Mouse (Mus musculus) hindbrain, embryonic 15.5 days (tissue): ENCODE measurements at regions not wholly inside any gene's neighbourhood (a gene's known extent, or its start where the extent isn't known, plus 50 kb on each side); places are given as distances from the start of the nearest gene placed in this dataset.

Experiments
- ATAC-seq: fragments of 200-750 bp; cut with Nextera tagmentation; 2 replicates; pipeline ENCODE4 v1.8.0; 2017; ENCODE audit warnings: low read depth, moderate number of reproducible peaks, moderate TSS enrichment; ENCODE audit not compliant: low FRiP score
- H3K27ac ChIP-seq: fragments of 300-500 bp; sonication (generic); replicated peaks from 2 replicates; pipeline ENCODE4 v1.5.1; 2015; ENCODE audit warnings: mild to moderate bottlenecking, inconsistent platforms
- H3K27me3 ChIP-seq: fragments of 300-500 bp; sonication (generic); 2 replicates; pipeline ENCODE4 v1.6.1; 2015; ENCODE audit warnings: control low read depth, inconsistent platforms
- H3K36me3 ChIP-seq: fragments of 300-500 bp; sonication (generic); 2 replicates; pipeline ENCODE4 v1.6.1; 2015; ENCODE audit warnings: control low read depth, inconsistent platforms
- H3K4me1 ChIP-seq: fragments of 300-500 bp; sonication (generic); replicated peaks from 2 replicates; pipeline ENCODE4 v1.6.1; 2015; ENCODE audit warnings: control low read depth, inconsistent platforms
- H3K4me2 ChIP-seq: fragments of 300-500 bp; sonication (generic); 2 replicates; pipeline ENCODE4 v1.6.1; 2015; ENCODE audit warnings: moderate library complexity, mild to moderate bottlenecking, inconsistent platforms
- H3K4me3 ChIP-seq: fragments of 300-500 bp; sonication (generic); 2 replicates; pipeline ENCODE4 v1.5.1; 2015; ENCODE audit warnings: mild to moderate bottlenecking, inconsistent platforms
- H3K9ac ChIP-seq: fragments of 300-500 bp; sonication (generic); 2 replicates; pipeline ENCODE4 v1.6.1; 2015; ENCODE audit warnings: inconsistent platforms
- H3K9me3 ChIP-seq: fragments of 300-500 bp; sonication (generic); 2 replicates; pipeline ENCODE4 v1.6.1; 2016; ENCODE audit warnings: control low read depth, inconsistent platforms
- WGBS: fragments of 180-500 bp; shearing (Covaris S2); methylation state at CpG from one replicate; pipeline ENCODE4 v1.1.7; 2015; 5-methylcytosine and 5-hydroxymethylcytosine counted together

DNA sequence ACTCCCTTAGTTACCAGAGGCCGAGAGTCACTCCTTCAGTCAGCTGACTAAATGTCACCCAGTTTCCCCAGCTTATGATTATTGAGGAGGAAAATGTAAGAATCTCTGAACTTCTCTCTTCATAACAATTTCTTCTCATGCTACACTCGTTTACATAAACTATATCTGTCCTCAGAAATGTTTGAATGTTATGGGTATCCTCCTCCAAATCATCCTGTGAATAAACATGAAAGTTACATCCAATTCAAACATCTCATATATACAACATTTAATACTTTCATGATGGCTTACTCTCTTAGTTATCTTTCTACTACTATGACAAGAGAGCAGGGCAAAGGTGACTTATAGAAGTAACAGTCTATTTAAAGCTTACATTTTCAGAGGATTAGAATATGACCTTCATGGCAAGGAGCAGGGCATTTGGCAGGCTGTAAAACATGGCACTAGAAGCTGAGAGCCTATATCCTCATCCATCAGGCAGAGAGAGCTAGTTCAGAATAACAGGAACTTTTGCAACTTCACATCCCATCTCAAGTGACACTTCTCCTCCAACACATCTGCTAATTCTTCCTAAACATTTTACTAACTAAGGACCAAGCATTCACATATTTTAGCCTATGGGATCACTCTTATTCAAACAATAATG is 809.8 kb upstream of the Rag2 start:
- Histone ChIP-seq H3K27me3 (no peaks in the 10 kb centered on the region), H3K27ac (no peak overlapping the region), H3K9ac (no peak overlapping the region), H3K4me2 (no peak overlapping the region), H3K4me1 (no peaks in the 10 kb centered on the region), H3K4me3 (no peak overlapping the region), H3K36me3 (no peaks in the 10 kb centered on the region), H3K9me3 (no peaks in the 10 kb centered on the region)
- ATAC-seq = no peak
- 71% methylated on average over 2 of the region's 2 CpGs for WGBS

DNA sequence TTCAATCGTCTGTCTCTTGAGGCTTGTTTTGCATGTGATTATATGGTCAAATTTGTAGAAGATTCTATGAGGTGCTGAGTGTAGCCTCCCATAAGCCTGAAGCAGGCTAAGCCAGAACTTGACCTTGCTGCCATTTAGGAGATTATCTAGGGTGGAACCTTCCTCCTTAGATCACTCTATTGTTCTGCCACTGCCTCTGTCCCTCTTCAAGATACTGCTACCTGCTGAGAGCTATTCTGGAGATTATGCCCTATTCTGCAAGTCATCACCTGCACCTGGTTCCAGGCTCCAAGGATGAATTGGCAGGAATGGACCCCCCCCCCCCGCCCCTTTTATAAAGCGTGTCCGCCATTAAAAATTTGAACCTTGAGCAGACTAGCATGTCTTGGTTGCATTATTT is 790.5 kb upstream of the Rag2 start:
- Histone ChIP-seq H3K27ac (no peak overlapping the region), H3K36me3 (no peaks in the 10 kb centered on the region), H3K4me2 (no peak overlapping the region), H3K4me1 (no peaks in the 10 kb centered on the region), H3K9me3 (no peaks in the 10 kb centered on the region), H3K4me3 (no peak overlapping the region), H3K27me3 (no peaks in the 10 kb centered on the region), H3K9ac (no peak overlapping the region)
- 87% methylated on average over 4 of the region's 4 CpGs for WGBS
- ATAC-seq = no peak

GRCm38 (mm10) chr2:100857772-100858171 is 766.7 kb upstream of the Rag2 start:
- ATAC-seq = no peak
- Histone ChIP-seq H3K36me3 (no peaks in the 10 kb centered on the region), H3K27me3 (no peaks in the 10 kb centered on the region), H3K9ac (no peak overlapping the region), H3K4me1 (no peaks in the 10 kb centered on the region), H3K9me3 (no peaks in the 10 kb centered on the region), H3K4me2 (no peak overlapping the region), H3K4me3 (no peak overlapping the region), H3K27ac (no peak overlapping the region)
- 83% methylated on average over 2 of the region's 2 CpGs for WGBS

- no peak for ATAC-seq
- no peak overlapping the region for H3K27ac ChIP-seq
- no peaks in the 10 kb centered on the region for H3K27me3 ChIP-seq
- H3K9me3 ChIP-seq = no peaks in the 10 kb centered on the region
- no peak overlapping the region for H3K4me3 ChIP-seq
- no peaks in the 10 kb centered on the region for H3K36me3 ChIP-seq
- no peak overlapping the region for H3K4me2 ChIP-seq
- no peaks in the 10 kb centered on the region for H3K4me1 ChIP-seq
- no peak overlapping the region for H3K9ac ChIP-seq
- 86% methylated on average over 1 of the region's 1 CpGs for WGBS
These were observed 759.0 kb upstream of the Rag2 start for GRCm38 (mm10) chr2:100865495-100865894.
